Mouse (Mus musculus): Measurements from ENCODE around the gene Gm10320.

Gene Gm10320

GRCm38 (mm10) chr13:98455646-98456045 is 36.2 kb downstream of the Gm10320 start:
- DNase-seq = no peak

- DNase-seq = no peak
These were observed 37.4 kb downstream of the Gm10320 start for GRCm38 (mm10) chr13:98454224-98454967.

- no peak for DNase-seq
These were observed 38.7 kb downstream of the Gm10320 start for GRCm38 (mm10) chr13:98453146-98453545.

GRCm38 (mm10) chr13:98448696-98449095 is 43.1 kb downstream of the Gm10320 start:
- no peak for DNase-seq

GRCm38 (mm10) chr13:98447741-98448140 is 44.1 kb downstream of the Gm10320 start:
- no peak for DNase-seq

GRCm38 (mm10) chr13:98445391-98446125 is 46.2 kb downstream of the Gm10320 start:
- DNase-seq = no peak

- DNase-seq = no peak
These were observed 50.8 kb downstream of the Gm10320 start for GRCm38 (mm10) chr13:98441001-98441400.

GRCm38 (mm10) chr13:98440293-98440952 is 51.4 kb downstream of the Gm10320 start:
- peak; percentile 17 for DNase-seq
